26 mouse cellular contexts compared by ENCODE assay signal in genomic region chr16:51809120-51809519, GRCm38 (mm10).
DNase-seq lines count a peak whose midpoint lies in the region; ATAC-seq and TF ChIP-seq lines count a peak whose summit lies in the region.
"Had no signal": no experiment of that assay in that cellular context is flagged by ENCODE, and none has a peak within 500 bp of the region (broad histone marks: within the 10 kb centered on the region; RNA-seq: fewer than 3 reads in every experiment).

No protein-coding gene starts in this region.

- no peak overlapping the region for H3K9ac ChIP-seq in heart, embryonic 15.5 days
- H3K9ac ChIP-seq in heart, postnatal 0 days (replicated peaks; ENCODE audit: low read depth, low read length) = no peak overlapping the region
- H3K9ac ChIP-seq: embryonic facial prominence, embryonic 12.5 days; embryonic facial prominence, embryonic 15.5 days; forebrain, postnatal 0 days; hindbrain, embryonic 13.5 days; intestine, embryonic 15.5 days; kidney, embryonic 15.5 days had no signal

- peak; percentile 70 for ATAC-seq in heart, embryonic 15.5 days (replicated peaks; ENCODE audit: insufficient number of reproducible peaks, insufficient read depth, low FRiP score, low read depth)
- ATAC-seq in heart, postnatal 0 days (ENCODE audit: insufficient read depth, low read depth) = peak; percentile 75
- ATAC-seq in megakaryocyte, adult 5-6 weeks (ENCODE audit: poor library complexity, severe bottlenecking) = no peak
- ATAC-seq: CD4-positive, CD25-positive, alpha-beta regulatory T cell, adult 4 months; forebrain, embryonic 14.5 days; forebrain, postnatal 0 days; hindbrain, embryonic 16.5 days; intestine, embryonic 15.5 days had no signal

- no peaks in the 10 kb centered on the region for H3K36me3 ChIP-seq in heart, embryonic 10.5 days
- no peaks in the 10 kb centered on the region for H3K36me3 ChIP-seq in heart, embryonic 15.5 days
- no peaks in the 10 kb centered on the region for H3K36me3 ChIP-seq in heart, postnatal 0 days (replicated peaks; ENCODE audit: control insufficient read depth, insufficient read depth, low read length)
- H3K36me3 ChIP-seq: embryonic facial prominence, embryonic 12.5 days; embryonic facial prominence, embryonic 15.5 days; hindbrain, embryonic 10.5 days; hindbrain, embryonic 13.5 days; intestine, embryonic 15.5 days; kidney, embryonic 15.5 days had no signal

- H3K4me2 ChIP-seq in heart, embryonic 15.5 days = no peak overlapping the region
- no peak overlapping the region for H3K4me2 ChIP-seq in heart, postnatal 0 days (ENCODE audit: low read depth, low read length)
- H3K4me2 ChIP-seq: embryonic facial prominence, embryonic 12.5 days; embryonic facial prominence, embryonic 15.5 days; hindbrain, embryonic 13.5 days; intestine, embryonic 15.5 days; kidney, embryonic 15.5 days had no signal

- 0 out of 2 replicates have a peak overlapping the region, but pooled peaks have one; percentile 22 for H3K27ac ChIP-seq in heart, embryonic 10.5 days
- H3K27ac ChIP-seq in heart, embryonic 15.5 days = peak overlapping the region; percentile 22; the same call in 1 of the 2 replicates
- H3K27ac ChIP-seq in heart, postnatal 0 days (ENCODE audit: low read depth) = peak overlapping the region; percentile 54; the same call in 1 of the 2 replicates
- H3K27ac ChIP-seq: embryonic facial prominence, embryonic 12.5 days; embryonic facial prominence, embryonic 15.5 days; gastrocnemius, adult 2 months; hindbrain, embryonic 10.5 days; hindbrain, embryonic 13.5 days; intestine, embryonic 15.5 days; kidney, embryonic 15.5 days had no signal

- H3K4me3 ChIP-seq in heart, embryonic 10.5 days = no peak overlapping the region
- no peak overlapping the region for H3K4me3 ChIP-seq in heart, embryonic 15.5 days
- H3K4me3 ChIP-seq in heart, postnatal 0 days (ENCODE audit: low read depth, low read length) = no peak overlapping the region
- H3K4me3 ChIP-seq: embryonic facial prominence, embryonic 12.5 days; embryonic facial prominence, embryonic 15.5 days; gastrocnemius, adult 2 months; hindbrain, embryonic 10.5 days; hindbrain, embryonic 13.5 days; intestine, embryonic 15.5 days; kidney, embryonic 15.5 days had no signal

- TF ChIP-seq CTCF in heart, postnatal 0 days (IDR thresholded peaks at IDR 0.05; ENCODE audit: low read depth) = no peak

- H3K9me3 ChIP-seq in heart, embryonic 10.5 days = no peaks in the 10 kb centered on the region
- no peaks in the 10 kb centered on the region for H3K9me3 ChIP-seq in heart, embryonic 15.5 days (replicated peaks)
- H3K9me3 ChIP-seq in heart, postnatal 0 days (replicated peaks; ENCODE audit: control insufficient read depth, low read length) = no peaks in the 10 kb centered on the region
- H3K9me3 ChIP-seq: embryonic facial prominence, embryonic 12.5 days; embryonic facial prominence, embryonic 15.5 days; hindbrain, embryonic 10.5 days; hindbrain, embryonic 13.5 days; intestine, embryonic 15.5 days; kidney, embryonic 15.5 days had no signal

- 47% methylated on average over 2 of the region's 2 CpGs for WGBS in heart, embryonic 10.5 days
- 39% methylated on average over 2 of the region's 2 CpGs for WGBS in heart, embryonic 15.5 days
- 22% methylated on average over 2 of the region's 2 CpGs for WGBS in heart, postnatal 0 days

- no peak for TF ChIP-seq EP300 in heart, postnatal 0 days (IDR thresholded peaks at IDR 0.05; ENCODE audit: low read depth)

- H3K27me3 ChIP-seq in heart, embryonic 10.5 days (ENCODE audit: insufficient read depth, poor library complexity, severe bottlenecking) = no peaks in the 10 kb centered on the region
- no peaks in the 10 kb centered on the region for H3K27me3 ChIP-seq in heart, embryonic 15.5 days
- H3K27me3 ChIP-seq in heart, postnatal 0 days (ENCODE audit: control insufficient read depth, insufficient read depth, low read length) = no peaks in the 10 kb centered on the region
- H3K27me3 ChIP-seq: embryonic facial prominence, embryonic 12.5 days; embryonic facial prominence, embryonic 15.5 days; hindbrain, embryonic 13.5 days; intestine, embryonic 15.5 days; kidney, embryonic 15.5 days had no signal

- H3K4me1 ChIP-seq in heart, embryonic 10.5 days = no peaks in the 10 kb centered on the region
- no peaks in the 10 kb centered on the region for H3K4me1 ChIP-seq in heart, embryonic 15.5 days (replicated peaks)
- H3K4me1 ChIP-seq in heart, postnatal 0 days (ENCODE audit: control insufficient read depth, insufficient read depth) = 0 out of 2 replicates have a peak, but pooled peaks cover 3% of the 10 kb centered on the region
- H3K4me1 ChIP-seq: embryonic facial prominence, embryonic 12.5 days; embryonic facial prominence, embryonic 15.5 days; hindbrain, embryonic 10.5 days; hindbrain, embryonic 13.5 days; intestine, embryonic 15.5 days; kidney, embryonic 15.5 days had no signal

- no peak for DNase-seq in heart, embryonic 10.5 days (ENCODE audit: low spot score)
- no peak for DNase-seq in heart, adult 11 months
- no peak for DNase-seq in heart, postnatal 25 days (ENCODE audit: low spot score)
- DNase-seq in heart, postnatal 0 days (ENCODE audit: low spot score) = peak; percentile 36
- DNase-seq in yolk sac, embryonic 10.5 days (ENCODE audit: low spot score) = no peak
- DNase-seq: adrenal gland, adult 8-10 months; adrenal gland, postnatal 25 days; cerebellum, adult 11-12 months; cerebellum, adult 9-10 months; cerebellum, postnatal 14 days; forebrain, postnatal 0 days; gastrocnemius, adult 2 months; gastrocnemius, postnatal 14 days; kidney, adult 11 months; kidney, adult 8-10 months had no signal

- intact Hi-C loops in heart, postnatal 25 days (cut with DNase I) = no loop called here
